Mouse (Mus musculus): ENCODE data around the gene Dgat2.

Gene Dgat2

DNA sequence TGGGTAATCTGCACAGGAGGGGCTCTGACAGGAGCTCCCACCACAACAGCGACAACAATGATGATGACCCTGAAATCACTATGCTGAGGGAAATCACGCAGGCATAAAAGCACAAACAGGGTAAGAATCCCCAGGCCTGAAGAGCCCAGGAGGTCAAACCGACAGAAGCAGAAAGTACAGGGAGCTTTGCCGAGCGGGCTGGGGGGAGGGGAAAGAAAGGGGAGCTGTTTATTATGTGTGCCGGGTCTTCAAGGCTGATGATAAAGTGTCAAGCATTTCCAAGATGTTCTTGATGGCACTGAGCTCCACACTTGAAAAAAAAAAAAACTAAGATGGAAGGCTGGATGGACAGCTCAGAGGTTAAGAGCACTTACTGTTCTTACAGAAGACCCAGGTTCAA, 45.7 kb downstream of the Dgat2 start:
- no peak for DNase-seq

DNA sequence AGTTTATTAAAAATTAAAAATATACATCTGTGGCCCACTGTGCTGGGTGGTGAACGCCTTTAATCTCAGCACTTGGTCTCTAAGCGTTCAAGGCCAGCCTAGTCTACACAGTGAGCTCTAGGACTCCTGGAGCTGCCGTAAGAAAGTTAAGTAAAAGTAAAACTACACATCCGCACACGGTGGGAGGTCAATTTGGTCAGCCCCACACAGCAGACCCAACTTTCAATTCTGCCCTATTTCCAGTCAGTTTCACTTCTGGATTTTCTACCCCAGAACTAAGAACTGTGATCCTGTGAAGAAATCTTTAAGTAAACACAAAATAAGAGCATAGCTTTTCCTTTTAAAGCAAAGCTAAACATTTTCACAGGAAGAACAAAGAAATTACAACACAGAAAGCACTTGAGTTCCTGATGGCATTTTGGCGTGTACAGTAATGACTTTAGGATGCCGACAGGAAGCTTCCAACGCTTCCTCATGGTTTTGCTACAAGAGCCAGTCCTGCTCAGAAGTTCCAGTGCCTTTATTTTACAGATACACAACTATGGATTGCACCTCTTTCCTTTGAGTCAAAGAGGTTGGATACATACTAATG, 48.6 kb downstream of the Dgat2 start:
- no peak for DNase-seq

DNA sequence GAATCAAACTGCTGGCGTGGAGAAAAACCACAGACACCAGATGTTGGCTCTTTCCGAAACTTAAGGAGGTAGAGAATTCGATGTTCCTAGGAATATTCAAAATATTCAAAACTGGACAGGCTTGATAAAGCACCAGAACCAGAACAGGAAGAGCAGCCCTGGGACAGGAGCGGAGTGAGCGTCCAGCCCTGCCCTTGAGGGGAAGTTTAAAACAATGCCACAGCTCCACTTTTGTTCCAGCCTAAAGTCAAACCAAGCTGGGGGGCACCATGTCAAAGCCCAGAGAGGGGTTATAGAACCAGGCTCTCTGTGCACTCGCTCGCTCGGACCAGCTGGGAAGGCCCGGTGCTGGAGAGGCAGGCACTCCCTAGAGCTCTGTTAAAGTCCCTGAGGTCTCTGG, 49.9 kb downstream of the Dgat2 start:
- no peak for DNase-seq

DNA sequence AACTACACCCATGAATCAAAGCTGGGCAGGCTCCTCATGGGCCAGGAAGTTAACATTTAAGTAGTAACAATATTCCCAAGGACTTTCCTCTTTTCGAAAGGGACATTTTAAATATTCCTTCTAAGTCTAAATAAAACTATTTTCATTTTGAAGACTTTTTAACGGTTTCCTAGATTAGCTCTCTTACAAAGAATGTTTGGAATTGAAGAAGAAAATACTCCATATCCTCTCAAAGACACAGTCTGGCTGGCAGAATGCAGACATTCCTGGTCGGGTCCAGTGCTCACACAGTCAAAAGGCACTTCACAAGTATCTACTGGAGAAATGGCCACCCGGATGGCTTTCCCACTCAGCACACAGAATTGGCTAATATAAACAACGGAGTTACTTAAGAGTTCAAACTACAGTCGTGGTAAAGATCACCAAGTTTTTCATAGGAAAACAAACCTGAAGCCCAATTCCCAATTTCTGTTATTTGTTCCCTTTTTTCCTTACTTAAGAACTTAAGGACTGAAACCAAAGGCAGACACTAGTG, 50.6 kb downstream of the Dgat2 start:
- DNase-seq: no peak

DNA sequence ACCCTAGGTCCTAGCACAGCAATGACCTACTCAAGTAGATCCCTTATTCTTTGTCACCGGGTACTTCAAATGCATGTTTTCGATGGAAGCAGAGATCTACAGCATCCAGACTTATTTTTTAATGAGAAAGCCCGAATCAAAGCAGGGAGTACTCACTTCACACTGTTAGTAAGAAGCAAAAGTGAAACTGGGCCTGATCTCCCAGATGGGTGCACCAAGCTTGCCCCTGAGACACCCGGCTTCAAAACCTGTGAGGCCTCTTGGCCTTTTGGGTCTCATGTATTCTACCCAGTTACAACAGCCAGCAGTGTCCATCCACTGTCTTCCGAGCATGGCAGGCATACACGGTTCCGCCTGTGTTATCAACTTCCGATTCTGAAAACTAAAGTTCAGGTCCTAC, 53.6 kb downstream of the Dgat2 start:
- no peak for DNase-seq

DNA sequence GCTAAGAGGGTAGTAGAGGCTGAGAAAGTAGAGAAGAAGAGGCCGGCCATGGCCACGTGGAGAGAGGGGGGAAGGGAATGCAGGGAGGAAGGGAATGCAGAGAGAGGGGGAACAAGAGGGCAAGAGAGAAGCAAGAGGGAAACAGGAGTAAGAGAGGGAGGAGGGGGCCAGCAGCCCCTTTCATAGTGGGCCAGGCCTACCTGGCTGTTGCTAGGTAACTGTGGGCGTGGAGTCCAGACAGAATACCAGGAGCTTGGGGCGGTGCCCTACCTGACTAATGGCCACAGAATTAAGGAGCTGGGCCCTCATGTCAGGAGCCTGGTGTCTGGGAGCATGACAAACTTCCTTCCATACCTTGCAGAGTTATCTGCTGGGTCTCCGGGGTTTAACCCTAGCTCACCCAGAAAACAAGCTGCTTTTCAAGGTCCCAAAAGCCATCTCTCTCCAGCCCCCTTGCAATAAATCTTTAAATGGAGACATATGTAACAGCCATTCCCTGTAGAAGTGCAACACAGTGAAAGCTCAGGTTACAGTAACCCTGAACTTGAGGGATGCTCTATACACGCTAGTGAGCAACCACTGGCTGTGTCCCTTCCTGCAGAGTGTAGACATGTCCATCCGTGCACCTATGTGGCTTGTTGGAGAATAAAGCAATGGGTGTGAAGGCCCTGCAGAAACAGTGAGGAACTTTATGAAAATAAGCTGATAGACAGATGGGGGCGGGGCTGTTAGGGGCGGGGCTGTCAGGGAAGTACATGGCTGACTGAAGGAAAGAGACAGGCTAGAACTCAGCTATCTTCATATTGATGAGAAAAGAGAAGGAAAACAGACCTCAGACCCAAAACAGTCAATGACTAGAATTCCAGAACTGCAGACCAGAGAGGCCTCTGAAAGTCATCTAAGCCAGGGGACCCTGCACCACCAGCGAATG, 54.2 kb downstream of the Dgat2 start:
- no peak for DNase-seq

DNA sequence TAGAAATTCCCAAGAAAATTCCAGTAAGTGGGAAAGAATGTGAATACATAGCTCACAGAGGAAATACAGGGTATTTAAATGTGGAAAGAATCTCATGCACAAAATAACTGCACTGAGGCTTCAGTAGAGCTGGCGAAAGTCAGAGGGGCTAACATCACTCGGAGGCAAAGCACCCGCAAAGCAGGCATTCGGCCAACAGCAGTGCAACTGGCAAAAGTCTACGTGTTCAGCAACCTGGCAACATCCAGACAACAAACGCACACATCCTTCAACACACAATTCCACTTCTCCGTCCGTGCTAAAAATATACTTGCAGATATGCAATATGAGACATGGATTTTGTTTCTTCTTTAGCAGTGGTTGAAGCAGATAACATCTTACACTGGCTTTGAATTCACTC, 56.5 kb downstream of the Dgat2 start:
- no peak for DNase-seq

DNA sequence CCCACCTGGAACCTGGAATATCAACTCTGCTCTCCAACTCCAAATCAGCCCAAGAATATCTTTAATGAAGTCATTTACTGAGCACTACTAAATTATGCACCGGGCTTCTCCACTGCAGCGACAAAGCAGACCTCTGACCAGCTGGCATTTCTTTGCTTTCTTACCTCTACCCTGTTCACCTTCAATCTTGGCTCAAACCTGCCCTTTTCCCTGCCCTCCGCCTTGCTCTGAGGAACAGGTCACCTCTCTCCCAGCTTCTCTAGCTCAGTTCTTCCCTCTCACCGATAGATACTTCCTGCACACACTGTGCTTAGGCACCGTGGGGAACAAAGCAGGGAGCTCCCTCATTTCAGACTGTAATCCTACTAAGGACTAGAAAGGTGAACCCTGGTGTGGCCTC, 59.9 kb downstream of the Dgat2 start:
- DNase-seq: no peak

DNA sequence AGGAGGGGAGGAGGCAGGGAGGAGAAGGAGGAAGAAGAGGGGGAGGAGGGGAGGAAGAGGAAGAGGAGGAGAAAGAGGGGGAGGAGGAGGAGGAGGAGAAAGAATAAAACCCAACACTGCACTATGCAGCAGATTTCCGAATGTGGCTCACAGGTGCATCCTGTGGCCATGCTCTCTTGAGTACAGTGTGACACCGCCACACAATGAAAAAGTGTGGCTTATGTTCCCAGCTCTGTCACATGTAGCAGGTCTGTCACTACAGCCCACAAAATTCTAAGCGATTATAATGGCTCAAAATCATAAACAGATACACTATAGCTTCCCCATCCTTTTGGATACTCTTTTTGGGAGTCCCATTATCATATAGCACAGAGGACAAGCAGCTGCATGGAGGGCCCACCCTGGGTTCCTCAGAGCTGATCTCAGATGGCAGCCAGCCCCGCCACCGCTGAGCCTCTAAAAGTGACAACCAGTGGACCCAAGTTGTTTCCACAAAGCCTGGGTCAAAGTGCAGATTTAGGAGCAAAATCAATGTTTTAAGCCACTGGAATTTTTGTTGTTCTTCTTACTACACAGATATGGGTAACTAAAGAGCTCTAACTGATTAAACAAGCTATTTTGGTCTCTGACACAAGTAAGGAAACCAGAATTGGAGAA, 61.5 kb downstream of the Dgat2 start:
- DNase-seq: no peak

DNA sequence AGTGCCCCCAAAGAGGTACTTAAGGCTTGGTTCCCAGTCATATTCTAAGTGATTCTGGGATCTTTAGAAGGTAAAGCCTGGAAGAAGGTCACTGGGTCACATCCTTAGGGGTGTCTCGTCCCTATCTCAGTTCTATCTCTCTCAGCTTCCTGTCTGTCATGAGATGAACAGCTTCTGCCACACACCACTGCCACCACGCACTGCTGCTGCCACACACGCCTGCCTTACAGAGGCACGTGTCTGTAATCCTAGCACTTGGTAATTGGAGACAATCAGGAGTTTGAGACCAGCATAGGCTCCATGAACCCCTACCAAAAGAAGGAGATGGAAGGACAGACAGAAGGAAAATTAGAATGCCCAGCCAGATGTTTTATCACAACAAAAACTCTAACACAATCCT, 62.4 kb downstream of the Dgat2 start:
- no peak for DNase-seq

DNA sequence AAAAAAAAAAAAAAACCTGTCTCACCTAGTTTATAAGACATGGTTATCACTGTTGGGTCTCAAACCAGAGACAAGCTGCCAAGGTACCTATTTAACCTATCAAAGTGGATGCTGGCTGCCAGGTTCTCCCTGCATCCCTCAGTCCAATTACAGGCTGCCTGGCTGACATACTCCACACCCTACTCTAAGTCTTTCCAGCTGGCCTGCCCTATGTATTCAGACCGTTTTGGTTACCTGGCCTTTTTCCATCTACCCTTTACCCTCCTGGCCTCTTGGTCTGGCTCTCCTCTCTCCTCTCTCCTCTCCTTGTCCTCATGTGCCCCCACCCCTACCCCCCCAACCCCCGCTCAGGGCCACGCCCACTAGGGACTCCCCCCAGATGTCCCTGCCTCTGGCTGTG, 65.7 kb downstream of the Dgat2 start:
- no peak for DNase-seq

DNA sequence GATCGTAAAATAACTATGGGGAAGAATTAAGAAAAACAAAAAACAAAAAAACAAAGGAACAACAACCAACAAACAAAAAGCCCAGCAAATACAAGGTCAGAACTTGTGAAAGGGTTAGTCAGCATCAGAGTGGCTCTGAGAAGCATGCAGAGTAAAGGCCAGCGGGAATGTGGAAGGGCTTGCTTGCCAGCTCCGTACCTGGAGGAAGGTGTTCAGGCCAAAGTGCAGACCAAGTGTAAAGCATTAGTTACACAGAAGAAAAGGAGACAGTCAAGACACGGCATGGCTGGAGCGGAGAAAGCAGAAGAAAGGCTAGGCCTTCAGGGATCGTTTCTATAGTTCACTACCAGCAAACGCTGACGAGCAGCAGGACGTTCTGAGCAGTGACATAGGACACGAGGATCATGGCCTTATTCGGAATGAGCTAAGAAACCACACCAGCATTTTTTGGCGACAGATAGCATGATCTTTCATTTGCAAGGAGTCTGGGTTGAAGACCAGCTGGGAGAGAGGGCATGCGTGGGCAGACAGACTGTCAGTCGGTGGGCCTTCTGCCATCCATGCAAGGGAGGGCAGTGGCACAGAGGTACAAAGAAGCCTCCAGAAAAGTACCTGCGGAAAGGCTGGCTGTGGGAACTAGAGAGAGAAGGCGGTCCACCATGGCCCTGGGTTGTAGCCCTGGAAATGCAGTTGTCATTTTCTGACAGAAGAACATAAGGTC, 68.4 kb downstream of the Dgat2 start:
- DNase-seq: peak; percentile 59 to 69

DNA sequence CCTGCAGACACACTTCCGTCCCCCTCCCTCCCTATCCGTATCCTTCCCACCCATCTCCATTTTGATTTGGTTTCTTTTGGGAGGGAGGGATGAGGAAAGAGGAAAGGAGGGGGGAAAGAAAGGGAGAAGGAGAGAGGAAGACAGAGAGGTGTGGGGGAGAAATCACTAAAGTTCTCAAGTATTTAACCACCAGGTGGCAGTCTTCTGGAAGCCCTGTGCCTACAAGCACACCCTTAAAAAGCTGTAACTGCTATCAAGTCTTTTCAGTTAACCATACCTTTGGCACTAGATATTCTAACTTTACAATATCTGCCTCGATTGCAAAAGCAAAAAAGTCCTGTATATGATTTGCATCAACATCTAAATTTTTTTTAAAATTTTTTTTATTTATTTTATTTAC, 75.0 kb downstream of the Dgat2 start:
- no peak for DNase-seq

DNA sequence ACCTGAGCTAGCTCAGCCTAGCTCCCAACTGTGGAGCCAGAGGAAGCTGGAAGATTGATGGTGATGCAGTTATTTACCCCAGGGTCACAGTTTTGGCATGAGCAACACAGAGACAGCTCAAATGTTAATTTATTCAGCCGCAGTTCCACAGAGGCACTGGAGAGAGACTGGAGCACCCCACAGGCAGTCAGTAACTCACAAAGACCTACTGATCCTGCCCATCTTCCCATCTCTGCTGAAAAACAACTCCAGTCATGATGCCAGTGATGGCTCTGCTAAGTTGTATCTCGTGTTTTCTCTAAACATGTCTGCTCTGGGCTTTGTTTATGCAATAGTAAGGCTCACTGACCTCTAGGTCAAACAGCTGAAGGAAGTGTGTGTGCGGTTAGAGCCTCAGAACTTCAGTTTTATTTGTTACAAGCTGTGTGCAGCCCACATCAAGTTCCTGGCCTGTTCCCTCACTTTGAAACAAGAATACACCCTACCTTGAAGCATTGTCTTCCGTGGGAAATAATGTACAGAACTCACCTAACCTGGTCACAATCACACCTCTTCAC, 75.7 kb downstream of the Dgat2 start:
- DNase-seq: no peak

Data from cerebellum, postnatal 36 days (tissue).